Mouse (Mus musculus) heart, embryonic 11.5 days (tissue): Measurements from ENCODE around the gene Rnf215. TPM values are rescaled to one million over a fixed set of nuclear protein-coding genes. Genes with fewer than 3 reads are reported as not detected.
A peak's percentile ranks its signal among the peaks of the same experiment; 100 is the strongest.

Experiments
- ATAC-seq: fragments of 200-750 bp; cut with Nextera tagmentation; replicated peaks from 2 replicates; pipeline ENCODE4 v1.8.0; 2017; ENCODE audit warnings: moderate library complexity; ENCODE audit not compliant: insufficient number of reproducible peaks, low FRiP score, low TSS enrichment
- H3K27ac ChIP-seq: fragments of 300-500 bp; sonication (generic); 2 replicates; pipeline ENCODE4 v1.5.1; 2014; ENCODE audit warnings: mild to moderate bottlenecking, low read depth, low read length
- H3K27me3 ChIP-seq: fragments of 300-500 bp; sonication (generic); 2 replicates; pipeline ENCODE4 v1.6.1; 2014; ENCODE audit warnings: mild to moderate bottlenecking, low read length, mixed read lengths; ENCODE audit not compliant: control insufficient read depth, insufficient read depth
- H3K36me3 ChIP-seq: fragments of 300-500 bp; sonication (generic); 2 replicates; pipeline ENCODE4 v1.6.1; 2014; ENCODE audit warnings: mild to moderate bottlenecking, low read length, moderate library complexity, mixed read lengths; ENCODE audit not compliant: control insufficient read depth, insufficient read depth
- H3K4me1 ChIP-seq: fragments of 300-500 bp; sonication (generic); 2 replicates; pipeline ENCODE4 v1.6.1; 2014; ENCODE audit warnings: low read length; ENCODE audit not compliant: control insufficient read depth, insufficient read depth
- H3K4me2 ChIP-seq: fragments of 300-500 bp; sonication (generic); 2 replicates; pipeline ENCODE4 v1.6.1; 2014; ENCODE audit warnings: mild to moderate bottlenecking, moderate library complexity
- H3K4me3 ChIP-seq: fragments of 300-500 bp; sonication (generic); 2 replicates; pipeline ENCODE4 v1.5.1; 2014; ENCODE audit warnings: low read depth, low read length
- H3K9ac ChIP-seq: fragments of 300-500 bp; sonication (generic); 2 replicates; pipeline ENCODE4 v1.6.1; 2014; ENCODE audit warnings: mild to moderate bottlenecking, low read depth, low read length, moderate library complexity
- H3K9me3 ChIP-seq: fragments of 300-500 bp; sonication (generic); replicated peaks from 2 replicates; pipeline ENCODE4 v1.6.1; 2016; ENCODE audit warnings: low read length; ENCODE audit not compliant: control insufficient read depth
- WGBS: fragments of 180-500 bp; shearing (Covaris S2); extraction: QIAGEN DNeasy Blood & Tissue Kit; methylation state at CpG from one replicate; pipeline ENCODE4 v1.1.7; 2014; ENCODE audit not compliant: insufficient replicate concordance; 5-methylcytosine and 5-hydroxymethylcytosine counted together
- polyA plus RNA-seq: library from polyadenylated mRNA; unstranded; fragments of >200 nt; fragmentation: Nextera tagmentation; extraction: Ambion mirVana; gene quantifications from 2 replicates; pipeline ENCODE4 v1.2.1, GENCODE M21; 2014

Rnf215 gene
- 13.7 and 15.3 TPM in 2 replicates for polyA plus RNA-seq

DNA sequence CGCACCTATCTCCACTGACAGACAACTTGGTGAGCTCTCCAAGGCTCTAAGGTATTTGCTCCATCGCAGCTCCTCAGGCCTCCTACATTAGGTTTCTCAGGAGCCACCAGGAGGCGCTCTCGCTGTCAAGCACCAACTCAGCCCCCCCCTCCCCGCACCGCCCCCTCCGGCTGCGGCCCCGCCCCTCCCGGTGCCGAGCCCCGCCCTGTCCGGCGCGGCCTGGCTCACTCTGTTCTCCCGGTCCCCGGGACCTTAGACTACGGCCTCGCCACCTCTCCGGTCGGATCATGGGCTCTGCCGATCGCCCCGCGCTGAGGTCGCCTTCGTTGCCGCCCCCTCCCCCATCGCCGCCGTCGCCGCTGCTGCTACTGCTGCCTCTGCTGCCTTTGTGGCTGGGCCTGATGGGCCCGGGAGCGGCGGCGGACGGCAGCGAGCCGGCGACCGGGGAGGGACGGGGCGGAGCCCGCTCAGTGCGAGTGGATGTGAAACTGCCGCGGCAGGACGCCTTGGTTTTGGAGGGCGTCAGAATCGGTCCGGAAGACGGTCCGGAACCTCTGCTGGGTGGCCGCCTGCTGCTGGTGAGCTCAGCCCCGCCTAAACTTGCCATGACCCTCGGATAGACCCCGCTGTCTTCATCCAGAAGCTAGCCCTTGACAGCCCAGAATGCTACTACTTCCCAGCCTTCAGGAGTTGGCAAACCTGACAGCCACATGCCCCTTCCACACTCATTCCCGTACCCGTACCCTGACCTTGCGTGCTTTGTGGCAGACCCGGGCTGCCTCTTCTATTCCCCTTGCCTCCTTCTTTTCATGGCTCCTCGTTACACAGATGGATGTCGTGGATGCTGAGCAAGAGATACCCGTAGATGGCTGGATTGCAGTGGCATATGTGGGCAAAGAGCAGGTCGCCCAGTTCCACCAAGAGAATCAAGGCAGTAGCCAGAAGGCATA, at the start of gene Rnf215:
Rnf215 (plus strand) TSS at position 217 of the 950 bp plus-strand sequence.
- peaks cover 10% of the 10 kb centered on the region for H3K4me1 ChIP-seq
- no peaks in the 10 kb centered on the region for H3K9me3 ChIP-seq
- peak; percentile 91 for ATAC-seq
- peak within 1 kb of the TSS; percentile 96 for H3K9ac ChIP-seq
- H3K4me3 ChIP-seq = peak within 1 kb of the TSS; percentile 92
- H3K4me2 ChIP-seq = peak within 1 kb of the TSS; percentile 89
- peak within 1 kb of the TSS; percentile 60; the same call in 1 of the 2 replicates for H3K27ac ChIP-seq
- no peaks in the 10 kb centered on the region for H3K27me3 ChIP-seq
- 2% methylated on average over 65 of the region's 66 CpGs for WGBS
- H3K36me3 ChIP-seq = peaks cover 6% of the 10 kb centered on the region

DNA sequence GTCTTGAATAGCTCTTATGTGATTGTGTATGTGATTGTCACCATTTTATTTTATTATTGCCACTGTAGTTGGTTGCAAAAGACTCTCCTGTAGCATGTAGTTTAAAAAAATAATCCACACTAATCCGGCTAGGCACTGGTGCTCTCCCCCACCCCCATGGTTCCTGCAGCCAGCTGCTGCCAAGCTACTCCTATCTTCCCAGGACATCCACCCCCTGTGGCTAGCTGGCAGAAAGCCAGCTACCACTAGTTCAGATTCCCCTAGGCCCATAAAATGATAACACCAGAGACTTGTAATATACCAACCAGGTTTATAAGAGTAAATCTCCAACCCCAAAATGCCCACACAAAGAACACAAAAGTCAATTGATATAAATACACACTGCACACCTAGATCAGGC, 48.8 kb upstream of the Rnf215 start:
- Histone ChIP-seq H3K4me1 (no peaks in the 10 kb centered on the region), H3K27ac (no peak overlapping the region), H3K27me3 (no peaks in the 10 kb centered on the region), H3K36me3 (peaks cover 7% of the 10 kb centered on the region), H3K9ac (no peak overlapping the region), H3K4me2 (no peak overlapping the region), H3K4me3 (no peak overlapping the region), H3K9me3 (peaks cover 4% of the 10 kb centered on the region; the same call in 1 of the 2 replicates)
- no peak for ATAC-seq
- WGBS = 53% methylated on average over 1 of the region's 1 CpGs

DNA sequence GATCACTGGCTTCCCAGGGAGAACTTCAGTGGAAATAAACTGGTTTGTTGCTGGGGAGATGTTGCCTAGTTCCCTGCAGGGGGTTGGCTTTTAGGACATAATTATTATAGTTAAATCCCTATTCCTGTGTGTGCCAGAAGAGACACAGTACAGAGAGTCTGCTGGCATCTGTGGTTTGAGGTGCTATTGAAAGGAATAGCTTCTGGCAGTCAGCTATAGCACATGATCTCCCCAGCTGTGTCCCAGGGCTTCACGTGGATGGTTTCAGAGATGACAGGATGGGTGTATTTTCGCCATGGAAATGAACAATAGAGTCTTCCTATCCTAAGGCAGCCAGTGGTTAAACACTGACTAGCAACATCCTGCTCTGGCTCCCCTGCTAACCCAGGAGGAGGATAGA, 47.7 kb upstream of the Rnf215 start:
- H3K9ac ChIP-seq = no peak overlapping the region
- no peaks in the 10 kb centered on the region for H3K4me1 ChIP-seq
- H3K27ac ChIP-seq = no peak overlapping the region
- 55% methylated on average over 2 of the region's 2 CpGs for WGBS
- no peaks in the 10 kb centered on the region for H3K27me3 ChIP-seq
- no peak overlapping the region for H3K4me2 ChIP-seq
- peaks cover 16% of the 10 kb centered on the region for H3K36me3 ChIP-seq
- no peak for ATAC-seq
- peaks cover 4% of the 10 kb centered on the region; the same call in 1 of the 2 replicates for H3K9me3 ChIP-seq
- H3K4me3 ChIP-seq = no peak overlapping the region

DNA sequence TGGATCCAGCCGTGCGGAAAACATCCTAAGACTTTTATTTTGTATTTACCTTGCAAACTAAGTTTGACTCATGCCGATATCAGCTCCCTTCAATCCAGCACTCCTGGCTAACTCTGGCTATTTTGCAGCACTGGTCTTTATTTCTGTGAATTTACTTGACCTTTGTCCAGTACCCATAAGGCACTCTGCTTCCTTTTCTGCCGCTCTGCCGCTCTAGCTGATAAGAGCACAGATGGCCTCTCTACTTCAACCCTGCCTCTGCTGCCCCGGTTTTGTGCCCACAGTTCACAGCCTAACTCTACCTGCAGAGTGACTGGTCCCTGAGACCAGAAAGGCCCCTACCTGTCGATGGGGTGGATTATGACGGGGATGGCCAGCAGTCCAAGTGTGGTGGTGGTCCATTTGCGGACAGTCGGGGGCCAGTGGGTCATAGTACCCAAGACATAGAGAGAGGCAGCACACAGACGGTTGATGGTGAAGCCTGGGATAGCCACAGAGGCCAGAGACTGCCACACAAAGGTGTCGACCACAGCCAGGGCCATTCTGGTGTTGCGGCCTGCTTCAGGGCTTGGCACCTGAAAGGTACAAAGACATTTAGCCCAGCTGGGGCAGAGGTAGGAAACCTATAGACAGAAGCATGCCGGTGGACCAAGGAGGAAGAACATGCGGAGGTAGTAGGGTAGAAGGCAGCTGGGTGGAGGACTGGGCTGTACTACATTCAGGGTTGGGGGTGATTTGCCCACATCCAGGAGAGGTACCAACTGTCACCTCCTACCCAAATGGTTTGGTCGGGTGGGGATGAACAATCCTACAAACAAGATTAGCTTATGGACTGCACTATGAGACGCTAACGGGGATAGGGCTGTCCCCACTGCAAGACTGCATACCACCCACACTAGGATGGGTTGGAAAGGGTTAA, 41.3 kb upstream of the Rnf215 start:
- Histone ChIP-seq H3K4me2 (peak overlapping the region; percentile 95), H3K4me1 (peaks cover 19% of the 10 kb centered on the region; the same call in 1 of the 2 replicates), H3K9me3 (peaks cover 4% of the 10 kb centered on the region; the same call in 1 of the 2 replicates), H3K36me3 (peaks cover 16% of the 10 kb centered on the region), H3K9ac (no peak overlapping the region), H3K27me3 (no peaks in the 10 kb centered on the region), H3K27ac (no peak overlapping the region), H3K4me3 (peak overlapping the region; percentile 61)
- ATAC-seq = no peak
- WGBS = 74% methylated on average over 18 of the region's 18 CpGs

DNA sequence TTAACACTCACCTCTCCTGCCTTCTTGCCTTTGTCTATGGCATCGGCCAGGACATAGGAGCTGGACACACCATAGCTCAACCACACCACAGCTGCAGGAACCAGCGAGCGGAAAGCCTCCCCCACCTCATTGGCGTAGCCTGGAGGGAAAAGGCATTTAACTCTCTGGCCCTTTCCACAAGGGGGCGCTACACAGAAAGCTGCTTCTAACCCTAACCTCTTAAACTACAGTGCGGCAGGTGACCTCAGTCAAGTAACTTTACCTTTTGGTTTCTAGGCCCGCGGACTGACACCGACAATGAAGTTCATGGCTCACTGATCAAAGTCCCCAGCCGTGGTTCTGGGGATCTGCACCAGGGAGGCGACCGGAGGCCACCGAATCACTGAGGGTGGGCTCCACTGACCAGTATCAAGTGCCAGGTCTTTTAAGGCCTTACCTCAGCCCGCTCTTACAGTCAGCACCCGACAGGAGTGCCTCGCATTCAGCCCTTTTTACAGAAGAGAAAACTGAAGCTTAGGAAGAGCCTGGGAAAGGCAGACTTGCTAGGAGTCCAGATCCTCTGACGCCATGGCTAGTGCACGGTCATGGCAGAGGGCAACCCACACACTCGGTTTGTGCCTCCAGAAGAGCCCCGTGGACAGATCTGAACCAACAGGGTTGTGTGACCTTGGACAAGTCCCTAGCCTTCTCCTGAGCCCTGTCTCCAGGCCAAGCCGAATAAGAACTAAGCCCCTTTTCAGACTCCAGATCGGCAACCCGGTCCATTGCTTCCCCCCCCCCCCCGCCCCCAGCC, 40.4 kb upstream of the Rnf215 start:
- peaks cover 4% of the 10 kb centered on the region; the same call in 1 of the 2 replicates for H3K9me3 ChIP-seq
- H3K9ac ChIP-seq = peak overlapping the region; percentile 92
- H3K27ac ChIP-seq = peak overlapping the region; percentile 92
- no peaks in the 10 kb centered on the region for H3K27me3 ChIP-seq
- peak overlapping the region; percentile 61 for H3K4me3 ChIP-seq
- peaks cover 19% of the 10 kb centered on the region; the same call in 1 of the 2 replicates for H3K4me1 ChIP-seq
- peaks cover 16% of the 10 kb centered on the region for H3K36me3 ChIP-seq
- H3K4me2 ChIP-seq = peak overlapping the region; percentile 95
- WGBS = 11% methylated on average over 22 of the region's 24 CpGs
- no peak; the same call in 1 of the 2 replicates for ATAC-seq

DNA sequence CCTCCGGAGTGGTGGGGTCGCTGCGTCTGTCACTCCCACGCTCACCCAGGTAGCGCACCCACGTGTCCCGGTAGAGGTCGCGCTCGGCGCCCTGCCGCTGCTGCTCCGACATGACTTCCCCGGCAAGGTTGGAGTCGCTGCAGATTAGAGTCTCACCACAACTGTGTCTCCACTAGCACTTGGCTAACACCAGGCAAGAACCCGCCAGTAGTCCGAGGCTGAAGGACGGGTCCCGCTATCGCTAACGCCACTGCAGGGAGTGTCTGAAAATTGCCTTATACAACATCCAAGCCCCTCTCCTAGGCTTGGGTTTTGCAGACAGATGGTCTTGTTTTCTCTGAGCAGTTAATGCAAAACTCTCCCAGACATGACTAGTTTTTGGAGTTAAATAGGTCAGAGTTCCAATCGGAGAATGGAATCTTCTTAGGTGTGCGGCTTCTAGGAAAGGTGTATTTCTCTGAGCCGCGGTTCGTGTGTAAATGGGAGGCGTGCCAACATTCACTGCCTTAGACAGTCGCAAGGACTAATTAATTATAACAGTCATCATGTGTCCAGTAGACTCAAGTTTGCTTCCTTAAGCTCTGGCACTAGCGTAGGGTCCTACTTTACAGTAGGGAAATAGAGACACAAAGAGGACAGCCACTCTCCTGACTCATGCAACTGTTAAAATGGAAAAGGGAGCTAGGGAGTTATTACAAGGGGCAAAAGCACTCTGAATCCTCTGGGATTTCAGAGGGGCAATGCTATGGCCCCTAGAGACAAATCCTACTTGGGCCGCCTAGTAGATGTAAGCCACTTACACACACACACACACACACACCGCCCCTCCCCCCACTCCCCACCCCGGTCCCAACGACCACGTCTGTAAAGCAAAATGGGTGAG, 39.6 kb upstream of the Rnf215 start, which contains the start of gene Mtfp1:
Mtfp1 (minus strand) TSS at position 275 of the 883 bp plus-strand sequence.
- Histone ChIP-seq H3K9me3 (peaks cover 4% of the 10 kb centered on the region; the same call in 1 of the 2 replicates), H3K4me3 (peak within 1 kb of the TSS; percentile 61), H3K36me3 (peaks cover 16% of the 10 kb centered on the region), H3K27me3 (no peaks in the 10 kb centered on the region), H3K4me2 (peak within 1 kb of the TSS; percentile 95), H3K9ac (peak within 1 kb of the TSS; percentile 92), H3K4me1 (peaks cover 19% of the 10 kb centered on the region; the same call in 1 of the 2 replicates), H3K27ac (peak within 1 kb of the TSS; percentile 92)
- peak; percentile 19; the same call in 1 of the 2 replicates for ATAC-seq
- 7% methylated on average over 34 of the region's 34 CpGs for WGBS
